Mouse (Mus musculus): ENCODE measurements around the gene Shank2. TPM values are rescaled to one million over a fixed set of nuclear protein-coding genes. Genes with fewer than 3 reads are reported as not detected.

The Shank2 gene
- total RNA-seq, 1 experiment, result 0.94 TPM

DNA sequence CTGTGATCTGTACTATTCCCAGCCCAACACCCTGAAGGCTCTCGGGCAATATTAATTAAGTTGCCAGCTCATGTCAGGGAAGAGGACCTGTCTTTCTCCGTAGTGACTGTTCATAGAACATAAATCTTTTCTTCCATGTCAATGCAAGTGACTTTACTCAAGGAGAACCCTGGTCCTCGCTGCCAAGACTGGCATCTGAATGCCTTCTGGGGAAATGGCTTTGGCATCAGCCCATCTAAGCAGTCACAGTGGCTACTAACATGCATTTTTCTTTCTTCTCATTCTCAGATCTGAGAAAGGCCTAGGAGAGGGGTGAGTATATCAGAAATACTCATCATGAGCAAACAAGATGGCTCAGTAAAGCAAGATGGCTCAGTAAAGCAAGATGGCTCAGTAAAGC is 138.7 kb downstream of the Shank2 start:
- TF ChIP-seq HCFC1 (IDR thresholded peaks at IDR 0.05; ENCODE audit: borderline replicate concordance, insufficient read depth, low read length), result no peak
- no peak for TF ChIP-seq ZNF384 (IDR thresholded peaks at IDR 0.05; ENCODE audit: low read depth, low read length)
- TF ChIP-seq CHD2 (IDR thresholded peaks at IDR 0.05; ENCODE audit: low read depth, low read length), result no peak
- no peak for TF ChIP-seq ZC3H11A (IDR thresholded peaks at IDR 0.05; ENCODE audit: borderline replicate concordance, low read depth, low read length)
- no peak for TF ChIP-seq MAFK (IDR thresholded peaks at IDR 0.05; ENCODE audit: insufficient read depth, low read depth, low read length)
- in situ Hi-C loops (cut with MboI; ENCODE audit: low sequenced_read_pairs in 2 of 2, unreplicated experiment in 2 of 2), result no loop called here
- H3K4me3 ChIP-seq (ENCODE audit: insufficient read depth in 1 of 2, low read depth in 1 of 2, low read length in 2 of 2, poor library complexity in 1 of 2, severe bottlenecking in 1 of 2), result no peak overlapping the region

DNA sequence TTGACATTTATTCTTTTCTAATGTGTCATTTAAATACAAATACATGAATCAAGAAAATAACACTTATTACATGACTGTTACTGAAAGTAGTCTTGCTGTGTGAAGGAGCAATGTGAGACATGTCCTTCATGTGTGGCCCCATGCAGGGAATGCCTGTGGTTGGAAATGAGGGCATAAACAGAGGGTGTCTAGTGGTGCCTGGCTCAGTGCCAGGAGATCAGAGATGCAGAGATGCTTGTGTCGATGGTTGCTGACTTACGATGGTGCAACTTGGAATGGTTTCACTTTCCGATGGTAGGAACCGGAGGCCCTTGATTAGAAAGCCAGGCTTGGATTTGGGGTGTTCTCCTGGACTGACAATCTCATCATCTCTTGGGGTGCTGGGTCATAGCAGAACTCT is 140.3 kb downstream of the Shank2 start:
- Histone ChIP-seq H3K4me3 (ENCODE audit: insufficient read depth in 1 of 2, low read depth in 1 of 2, low read length in 2 of 2, poor library complexity in 1 of 2, severe bottlenecking in 1 of 2) (no peak overlapping the region), H3K4me1 (ENCODE audit: control insufficient read depth in 2 of 2, insufficient read depth in 2 of 2, low read length in 2 of 2, poor library complexity in 1 of 2) (no peaks in the 10 kb centered on the region), H3K9ac (ENCODE audit: insufficient read depth, low read depth, low read length, poor library complexity, severe bottlenecking) (no peak overlapping the region), H3K9me3 (ENCODE audit: control insufficient read depth, insufficient read depth, low read depth, low read length) (no peaks in the 10 kb centered on the region), H3K27ac (ENCODE audit: insufficient read depth, low read depth, low read length, poor library complexity, severe bottlenecking) (no peak overlapping the region), H3K36me3 (ENCODE audit: control insufficient read depth, insufficient read depth, low read length, poor library complexity, severe bottlenecking) (no peaks in the 10 kb centered on the region)
- DNase-seq (ENCODE audit: low read depth, low spot score), result no peak
- no peak for TF ChIP-seq ZNF384 (IDR thresholded peaks at IDR 0.05; ENCODE audit: low read depth, low read length)
- TF ChIP-seq HCFC1 (IDR thresholded peaks at IDR 0.05; ENCODE audit: borderline replicate concordance, insufficient read depth, low read length), result no peak
- no peak for TF ChIP-seq MAFK (IDR thresholded peaks at IDR 0.05; ENCODE audit: insufficient read depth, low read depth, low read length)
- no peak for TF ChIP-seq CHD2 (IDR thresholded peaks at IDR 0.05; ENCODE audit: low read depth, low read length)
- TF ChIP-seq ZC3H11A (IDR thresholded peaks at IDR 0.05; ENCODE audit: borderline replicate concordance, low read depth, low read length), result no peak
- in situ Hi-C loops (cut with MboI; ENCODE audit: low sequenced_read_pairs in 2 of 2, unreplicated experiment in 2 of 2), result no loop called here

More for the DNA sequence above, 138.7 kb downstream of the Shank2 start:
- no peak for DNase-seq (ENCODE audit: low read depth, low spot score)
- Histone ChIP-seq H3K4me1 (ENCODE audit: control insufficient read depth in 2 of 2, insufficient read depth in 2 of 2, low read length in 2 of 2, poor library complexity in 1 of 2) (no peaks in the 10 kb centered on the region), H3K9me3 (ENCODE audit: control insufficient read depth, insufficient read depth, low read depth, low read length) (no peaks in the 10 kb centered on the region), H3K27ac (ENCODE audit: insufficient read depth, low read depth, low read length, poor library complexity, severe bottlenecking) (no peak overlapping the region), H3K36me3 (ENCODE audit: control insufficient read depth, insufficient read depth, low read length, poor library complexity, severe bottlenecking) (no peaks in the 10 kb centered on the region), H3K9ac (ENCODE audit: insufficient read depth, low read depth, low read length, poor library complexity, severe bottlenecking) (no peak overlapping the region)

DNA sequence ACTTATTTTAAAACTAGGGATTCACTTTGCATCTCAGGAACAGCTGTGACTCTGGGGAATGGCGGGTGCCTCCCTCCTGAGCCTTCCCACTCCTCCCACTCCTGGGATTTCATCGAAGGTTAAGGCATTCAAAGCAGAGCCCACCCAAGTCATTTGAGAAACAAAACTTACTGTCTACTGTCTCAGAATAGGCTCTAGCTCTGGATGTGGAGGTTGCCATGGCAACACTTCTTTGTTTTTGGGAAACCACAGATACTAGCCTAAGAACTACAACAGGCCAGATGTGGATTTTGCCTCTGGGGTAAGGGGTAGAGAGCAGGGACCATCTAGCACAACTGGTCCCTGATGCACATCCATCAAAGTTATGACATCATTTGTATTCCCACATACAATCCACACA is 142.2 kb downstream of the Shank2 start:
- Histone ChIP-seq H3K9ac (ENCODE audit: insufficient read depth, low read depth, low read length, poor library complexity, severe bottlenecking) (no peak overlapping the region), H3K4me1 (ENCODE audit: control insufficient read depth in 2 of 2, insufficient read depth in 2 of 2, low read length in 2 of 2, poor library complexity in 1 of 2) (no peaks in the 10 kb centered on the region), H3K27ac (ENCODE audit: insufficient read depth, low read depth, low read length, poor library complexity, severe bottlenecking) (no peak overlapping the region), H3K9me3 (ENCODE audit: control insufficient read depth, insufficient read depth, low read depth, low read length) (no peaks in the 10 kb centered on the region), H3K4me3 (ENCODE audit: insufficient read depth in 1 of 2, low read depth in 1 of 2, low read length in 2 of 2, poor library complexity in 1 of 2, severe bottlenecking in 1 of 2) (no peak overlapping the region), H3K36me3 (ENCODE audit: control insufficient read depth, insufficient read depth, low read length, poor library complexity, severe bottlenecking) (no peaks in the 10 kb centered on the region)
- in situ Hi-C loops (cut with MboI; ENCODE audit: low sequenced_read_pairs in 2 of 2, unreplicated experiment in 2 of 2), result no loop called here
- TF ChIP-seq HCFC1 (IDR thresholded peaks at IDR 0.05; ENCODE audit: borderline replicate concordance, insufficient read depth, low read length) (no peak), ZNF384 (IDR thresholded peaks at IDR 0.05; ENCODE audit: low read depth, low read length) (no peak), CHD2 (IDR thresholded peaks at IDR 0.05; ENCODE audit: low read depth, low read length) (no peak), MAFK (IDR thresholded peaks at IDR 0.05; ENCODE audit: insufficient read depth, low read depth, low read length) (no peak), ZC3H11A (IDR thresholded peaks at IDR 0.05; ENCODE audit: borderline replicate concordance, low read depth, low read length) (no peak)
- DNase-seq (ENCODE audit: low read depth, low spot score), result no peak

DNA sequence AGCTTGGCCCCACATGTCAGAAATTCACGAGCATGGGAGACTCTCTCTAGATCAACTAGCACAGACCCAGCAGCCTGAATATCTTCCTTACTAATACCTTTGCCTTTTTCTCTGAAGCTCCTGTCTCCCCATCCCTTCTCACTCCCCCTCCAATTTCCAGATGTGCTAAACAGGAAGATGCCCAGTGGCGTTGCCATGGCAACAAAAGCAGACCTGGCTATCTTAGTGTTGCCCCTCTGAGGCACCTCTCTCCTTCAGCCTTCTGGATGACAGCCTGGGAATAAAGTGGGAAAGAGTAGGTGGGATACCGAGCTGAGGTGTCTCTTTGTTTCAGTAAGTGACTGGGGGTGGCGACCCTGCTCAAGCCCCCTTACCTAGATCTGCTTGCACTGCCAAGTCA is 146.4 kb downstream of the Shank2 start:
- Histone ChIP-seq H3K36me3 (ENCODE audit: control insufficient read depth, insufficient read depth, low read length, poor library complexity, severe bottlenecking) (no peaks in the 10 kb centered on the region), H3K9me3 (ENCODE audit: control insufficient read depth, insufficient read depth, low read depth, low read length) (no peaks in the 10 kb centered on the region), H3K9ac (ENCODE audit: insufficient read depth, low read depth, low read length, poor library complexity, severe bottlenecking) (no peak overlapping the region), H3K4me1 (ENCODE audit: control insufficient read depth in 2 of 2, insufficient read depth in 2 of 2, low read length in 2 of 2, poor library complexity in 1 of 2) (no peaks in the 10 kb centered on the region), H3K4me3 (ENCODE audit: insufficient read depth in 1 of 2, low read depth in 1 of 2, low read length in 2 of 2, poor library complexity in 1 of 2, severe bottlenecking in 1 of 2) (no peak overlapping the region), H3K27ac (ENCODE audit: insufficient read depth, low read depth, low read length, poor library complexity, severe bottlenecking) (no peak overlapping the region)
- TF ChIP-seq ZNF384 (IDR thresholded peaks at IDR 0.05; ENCODE audit: low read depth, low read length), result no peak
- TF ChIP-seq HCFC1 (IDR thresholded peaks at IDR 0.05; ENCODE audit: borderline replicate concordance, insufficient read depth, low read length), result no peak
- TF ChIP-seq CHD2 (IDR thresholded peaks at IDR 0.05; ENCODE audit: low read depth, low read length), result no peak
- no peak for TF ChIP-seq ZC3H11A (IDR thresholded peaks at IDR 0.05; ENCODE audit: borderline replicate concordance, low read depth, low read length)
- no peak for TF ChIP-seq MAFK (IDR thresholded peaks at IDR 0.05; ENCODE audit: insufficient read depth, low read depth, low read length)
- in situ Hi-C loops (cut with MboI; ENCODE audit: low sequenced_read_pairs in 2 of 2, unreplicated experiment in 2 of 2), result no loop called here
- DNase-seq (ENCODE audit: low read depth, low spot score), result no peak

DNA sequence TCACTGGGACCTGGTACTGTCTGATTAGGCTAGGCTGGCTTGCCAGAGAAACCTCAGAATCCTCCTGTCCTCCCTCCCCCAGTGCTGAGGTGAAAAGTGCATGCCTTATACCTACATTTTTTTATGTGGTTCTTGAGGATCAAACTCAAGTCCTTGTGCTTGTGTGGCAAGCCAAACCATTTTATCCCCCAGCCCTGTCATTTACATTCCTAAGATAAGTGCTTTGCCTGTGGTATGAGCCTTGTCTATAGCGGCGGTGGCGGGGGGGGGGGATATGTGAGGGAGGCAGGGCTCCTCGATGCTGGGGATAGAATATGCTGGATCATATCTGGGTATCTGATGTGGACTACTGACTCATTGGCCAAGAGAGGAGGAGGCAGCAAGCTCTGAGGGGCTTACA is 151.4 kb downstream of the Shank2 start:
- no peak for DNase-seq (ENCODE audit: low read depth, low spot score)
- no peaks in the 10 kb centered on the region for H3K4me1 ChIP-seq (ENCODE audit: control insufficient read depth in 2 of 2, insufficient read depth in 2 of 2, low read length in 2 of 2, poor library complexity in 1 of 2)
- no peak overlapping the region for H3K9ac ChIP-seq (ENCODE audit: insufficient read depth, low read depth, low read length, poor library complexity, severe bottlenecking)
- H3K4me3 ChIP-seq (ENCODE audit: insufficient read depth in 1 of 2, low read depth in 1 of 2, low read length in 2 of 2, poor library complexity in 1 of 2, severe bottlenecking in 1 of 2), result no peak overlapping the region
- no peak overlapping the region for H3K27ac ChIP-seq (ENCODE audit: insufficient read depth, low read depth, low read length, poor library complexity, severe bottlenecking)
- H3K36me3 ChIP-seq (ENCODE audit: control insufficient read depth, insufficient read depth, low read length, poor library complexity, severe bottlenecking), result no peaks in the 10 kb centered on the region
- TF ChIP-seq ZNF384 (IDR thresholded peaks at IDR 0.05; ENCODE audit: low read depth, low read length), result no peak
- TF ChIP-seq HCFC1 (IDR thresholded peaks at IDR 0.05; ENCODE audit: borderline replicate concordance, insufficient read depth, low read length), result no peak
- no peak for TF ChIP-seq CHD2 (IDR thresholded peaks at IDR 0.05; ENCODE audit: low read depth, low read length)
- TF ChIP-seq MAFK (IDR thresholded peaks at IDR 0.05; ENCODE audit: insufficient read depth, low read depth, low read length), result no peak
- TF ChIP-seq ZC3H11A (IDR thresholded peaks at IDR 0.05; ENCODE audit: borderline replicate concordance, low read depth, low read length), result no peak
- in situ Hi-C loops (cut with MboI; ENCODE audit: low sequenced_read_pairs in 2 of 2, unreplicated experiment in 2 of 2), result no loop called here
- no peaks in the 10 kb centered on the region for H3K9me3 ChIP-seq (ENCODE audit: control insufficient read depth, insufficient read depth, low read depth, low read length)
